In the genomic region with DNA sequence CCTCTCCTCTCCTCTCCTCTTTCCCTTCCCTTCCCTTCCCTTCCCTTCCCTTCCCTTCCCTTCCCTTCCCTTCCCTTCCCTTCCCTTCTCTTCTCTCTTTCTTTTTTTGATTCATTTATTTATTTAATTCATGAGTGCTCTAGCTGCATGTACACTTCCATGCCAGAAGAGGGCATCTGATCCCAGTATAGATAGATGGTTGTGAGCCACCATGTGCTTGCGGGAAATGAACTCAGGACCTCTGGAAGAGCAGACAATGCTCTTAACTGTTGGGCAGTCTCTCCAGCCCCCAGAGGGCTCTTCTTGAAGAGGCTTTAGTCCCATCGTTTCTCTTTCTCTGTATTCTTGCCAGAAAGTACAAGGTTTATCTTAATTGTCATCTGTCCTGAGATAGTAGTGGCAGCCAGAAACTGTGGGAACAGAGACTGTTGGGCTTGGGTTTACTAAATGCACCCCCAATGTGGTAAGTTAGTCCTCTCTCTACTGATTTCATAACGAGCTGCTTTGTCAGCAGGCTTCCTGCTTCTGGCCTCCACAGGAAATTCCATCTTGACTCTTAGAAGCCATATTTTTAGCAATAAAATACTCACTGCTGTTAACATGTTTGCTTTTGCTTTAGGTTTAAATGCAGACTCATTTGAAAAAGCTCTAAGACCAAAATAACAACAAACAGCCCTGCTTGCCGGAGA, we compare ENCODE assay signal across 13 mouse cellular contexts. TPM values are rescaled to one million over a fixed set of nuclear protein-coding genes. Genes with fewer than 3 reads are reported as not detected.
DNase-seq lines count a peak whose midpoint lies in the region; ATAC-seq and TF ChIP-seq lines count a peak whose summit lies in the region.
"Had no signal": no experiment of that assay in that cellular context is flagged by ENCODE, and none has a peak within 500 bp of the region (broad histone marks: within the 10 kb centered on the region; RNA-seq: fewer than 3 reads in every experiment).

No protein-coding gene starts in this region.

- no peak overlapping the region for H3K27ac ChIP-seq in heart, postnatal 0 days (ENCODE audit: low read depth)
- H3K27ac ChIP-seq in heart, adult 2 months: no peak overlapping the region
- no peak overlapping the region for H3K27ac ChIP-seq in midbrain, embryonic 14.5 days (replicated peaks; ENCODE audit: low read depth, low read length)
- no peak overlapping the region for H3K27ac ChIP-seq in midbrain, embryonic 13.5 days
- H3K27ac ChIP-seq in cortical plate, adult 2 months (ENCODE audit: insufficient read depth, low read length): no peak overlapping the region
- H3K27ac ChIP-seq: embryonic facial prominence, embryonic 13.5 days; heart, embryonic 10.5 days; limb, embryonic 13.5 days had no signal

- TF ChIP-seq POLR2A in heart, adult 2 months (IDR thresholded peaks at IDR 0.05; ENCODE audit: insufficient read depth, low read depth, low read length): no peak
- no peak for TF ChIP-seq POLR2A in cortical plate, adult 2 months (IDR thresholded peaks at IDR 0.05; ENCODE audit: extremely low read depth, insufficient read depth, low read length)

- H3K27me3 ChIP-seq in heart, postnatal 0 days (ENCODE audit: control insufficient read depth, insufficient read depth, low read length): no peaks in the 10 kb centered on the region
- no peaks in the 10 kb centered on the region for H3K27me3 ChIP-seq in heart, adult 2 months (ENCODE audit: control insufficient read depth, insufficient read depth, low read length)
- H3K27me3 ChIP-seq in midbrain, embryonic 14.5 days (ENCODE audit: control insufficient read depth, insufficient read depth, low read length): no peaks in the 10 kb centered on the region
- H3K27me3 ChIP-seq in midbrain, embryonic 13.5 days: no peaks in the 10 kb centered on the region
- H3K27me3 ChIP-seq: CH12.LX; embryonic facial prominence, embryonic 13.5 days; limb, embryonic 13.5 days had no signal

- H3K79me2 ChIP-seq in heart, adult 2 months (replicated peaks; ENCODE audit: control insufficient read depth, insufficient read depth, low read length): no peaks in the 10 kb centered on the region

- H3K36me3 ChIP-seq in heart, postnatal 0 days (replicated peaks; ENCODE audit: control insufficient read depth, insufficient read depth, low read length): no peaks in the 10 kb centered on the region
- H3K36me3 ChIP-seq in heart, adult 2 months (ENCODE audit: control insufficient read depth, insufficient read depth, low read length): no peaks in the 10 kb centered on the region
- no peaks in the 10 kb centered on the region for H3K36me3 ChIP-seq in midbrain, embryonic 14.5 days (ENCODE audit: control insufficient read depth, insufficient read depth, low read length)
- H3K36me3 ChIP-seq in midbrain, embryonic 13.5 days: no peaks in the 10 kb centered on the region
- H3K36me3 ChIP-seq: embryonic facial prominence, embryonic 13.5 days; heart, embryonic 10.5 days; limb, embryonic 13.5 days had no signal

- H3K9me3 ChIP-seq in heart, postnatal 0 days (replicated peaks; ENCODE audit: control insufficient read depth, low read length): no peaks in the 10 kb centered on the region
- H3K9me3 ChIP-seq in midbrain, embryonic 14.5 days (ENCODE audit: control insufficient read depth, low read length): no peaks in the 10 kb centered on the region
- no peaks in the 10 kb centered on the region for H3K9me3 ChIP-seq in midbrain, embryonic 13.5 days
- H3K9me3 ChIP-seq: embryonic facial prominence, embryonic 13.5 days; heart, embryonic 10.5 days; limb, embryonic 13.5 days had no signal

- intact Hi-C loops in heart, adult 2 months (cut with DNase I): no loop called here

- no peak for TF ChIP-seq EP300 in heart, postnatal 0 days (IDR thresholded peaks at IDR 0.05; ENCODE audit: low read depth)
- TF ChIP-seq EP300 in heart, adult 2 months (IDR thresholded peaks at IDR 0.05; ENCODE audit: insufficient read depth, low read depth, low read length): no peak

- H3K4me3 ChIP-seq in heart, postnatal 0 days (ENCODE audit: low read depth, low read length): no peak overlapping the region
- H3K4me3 ChIP-seq in heart, adult 2 months: no peak overlapping the region
- no peak overlapping the region for H3K4me3 ChIP-seq in midbrain, embryonic 14.5 days (replicated peaks; ENCODE audit: low read depth, low read length)
- H3K4me3 ChIP-seq in midbrain, embryonic 13.5 days (replicated peaks): no peak overlapping the region
- no peak overlapping the region for H3K4me3 ChIP-seq in cortical plate, adult 2 months (ENCODE audit: insufficient read depth, low read length)
- H3K4me3 ChIP-seq: embryonic facial prominence, embryonic 13.5 days; heart, embryonic 10.5 days; limb, embryonic 13.5 days had no signal

- H3K4me2 ChIP-seq in heart, postnatal 0 days (ENCODE audit: low read depth, low read length): no peak overlapping the region
- H3K4me2 ChIP-seq in midbrain, embryonic 14.5 days (ENCODE audit: low read length): no peak overlapping the region
- H3K4me2 ChIP-seq in midbrain, embryonic 13.5 days (replicated peaks): no peak overlapping the region
- H3K4me2 ChIP-seq: embryonic facial prominence, embryonic 13.5 days; limb, embryonic 13.5 days had no signal

- WGBS in heart, postnatal 0 days: 42% methylated on average over 4 of the region's 4 CpGs
- 34% methylated on average over 4 of the region's 4 CpGs for WGBS in heart, adult 2 months
- 65% methylated on average over 4 of the region's 4 CpGs for WGBS in midbrain, embryonic 14.5 days
- 57% methylated on average over 4 of the region's 4 CpGs for WGBS in midbrain, embryonic 13.5 days

- no peaks in the 10 kb centered on the region for H3K4me1 ChIP-seq in heart, postnatal 0 days (ENCODE audit: control insufficient read depth, insufficient read depth)
- H3K4me1 ChIP-seq in heart, adult 2 months (ENCODE audit: control insufficient read depth, insufficient read depth, low read length): no peaks in the 10 kb centered on the region
- no peaks in the 10 kb centered on the region for H3K4me1 ChIP-seq in midbrain, embryonic 14.5 days (ENCODE audit: control insufficient read depth, insufficient read depth, low read length)
- H3K4me1 ChIP-seq in midbrain, embryonic 13.5 days (replicated peaks): no peaks in the 10 kb centered on the region
- H3K4me1 ChIP-seq in cortical plate, adult 2 months (ENCODE audit: control insufficient read depth, insufficient read depth, low read length): no peaks in the 10 kb centered on the region
- H3K4me1 ChIP-seq: embryonic facial prominence, embryonic 13.5 days; heart, embryonic 10.5 days; limb, embryonic 13.5 days had no signal

- 0 out of 2 replicates have a peak, but pooled peaks have one; percentile 6 for TF ChIP-seq CTCF in heart, postnatal 0 days (IDR thresholded peaks at IDR 0.05; ENCODE audit: low read depth)
- TF ChIP-seq CTCF in heart, adult 2 months (IDR thresholded peaks at IDR 0.05): no peak
- TF ChIP-seq CTCF in cortical plate, adult 2 months (IDR thresholded peaks at IDR 0.05; ENCODE audit: extremely low read depth, insufficient read depth, low read length): peak; percentile 28; the same call in 1 of the 2 replicates

- H3K9ac ChIP-seq in heart, postnatal 0 days (replicated peaks; ENCODE audit: low read depth, low read length): no peak overlapping the region
- no peak overlapping the region for H3K9ac ChIP-seq in heart, adult 2 months (ENCODE audit: low read depth, low read length)
- H3K9ac ChIP-seq in midbrain, embryonic 14.5 days (replicated peaks; ENCODE audit: low read length): no peak overlapping the region
- no peak overlapping the region for H3K9ac ChIP-seq in midbrain, embryonic 13.5 days (replicated peaks)
- H3K9ac ChIP-seq: embryonic facial prominence, embryonic 13.5 days; limb, embryonic 13.5 days had no signal

- DNase-seq in heart, postnatal 0 days (ENCODE audit: low spot score): no peak
- no peak for DNase-seq in heart, adult 2 months
- DNase-seq in midbrain, embryonic 14.5 days: peak; percentile 51
- DNase-seq in retina, postnatal 1 day: peak; percentile 38
- DNase-seq in heart, postnatal 4 days: no peak
- no peak for DNase-seq in frontal cortex, postnatal 14 days (ENCODE audit: low spot score in 2 of 2)
- DNase-seq: lung, postnatal 36 days had no signal

- no peak for ATAC-seq in heart, postnatal 0 days (ENCODE audit: insufficient read depth, low read depth)
- no peak for ATAC-seq in midbrain, embryonic 14.5 days (ENCODE audit: low FRiP score, low TSS enrichment)
- no peak for ATAC-seq in midbrain, embryonic 13.5 days

RNA-seq across cellular contexts. Expression of gene Kcnh8, which starts 36.9 kb away (rescaled TPM):
- not detected in 2 replicates for total RNA-seq in heart, postnatal 0 days (2014; rRNA removed; ENCODE audit: low replicate concordance)
- polyA plus RNA-seq in heart, postnatal 0 days (2015; fragmentation: Nextera tagmentation; extraction: Ambion mirVana): not detected in 2 replicates
- not detected for total RNA-seq in heart, adult 2 months (2021)
- polyA plus RNA-seq in heart, adult 2 months (2012; rRNA removed): 0.06 and 0.09 TPM in 2 replicates
- 4.7 and 6.5 TPM in 2 replicates for polyA plus RNA-seq in midbrain, embryonic 14.5 days (2014; fragmentation: Nextera tagmentation; extraction: Ambion mirVana)
- polyA plus RNA-seq in midbrain, embryonic 13.5 days (2015; fragmentation: Nextera tagmentation; extraction: Ambion mirVana): 5.5 and 6.0 TPM in 2 replicates
- polyA plus RNA-seq in cortical plate, adult 2 months (2012; rRNA removed): 0.26 and 0.31 TPM in 2 replicates
- not detected for total RNA-seq in heart, postnatal 4 days (2021)
- total RNA-seq: CH12.LX had no signal

Comparison
In these comparisons a context has a peak if more than half of its experiments do, and no peak if none do; other contexts are left out.
1. DNase-seq: peak in midbrain, embryonic 14.5 days (single experiment) and retina, postnatal 1 day (single experiment); none in heart, postnatal 0 days (single experiment), heart, adult 2 months (0 of 2), heart, postnatal 4 days (single experiment) and frontal cortex, postnatal 14 days (0 of 2).